In genomic region chr14:27741248-27741916, GRCm38 (mm10) we compare ENCODE assay signal across 9 mouse cellular contexts.
DNase-seq lines count a peak whose midpoint lies in the region; ATAC-seq and TF ChIP-seq lines count a peak whose summit lies in the region.
"Had no signal": no experiment of that assay in that cellular context is flagged by ENCODE, and none has a peak within 500 bp of the region (broad histone marks: within the 10 kb centered on the region; RNA-seq: fewer than 3 reads in every experiment).

No protein-coding gene starts in this region.

- H3K27ac ChIP-seq in ES-Bruce4 (ENCODE audit: insufficient read depth, low read length) = no peak overlapping the region
- H3K27ac ChIP-seq in forebrain, embryonic 14.5 days (ENCODE audit: low read depth, low read length) = no peak overlapping the region
- no peak overlapping the region for H3K27ac ChIP-seq in liver, embryonic 11.5 days (ENCODE audit: low read depth, low read length)

- TF ChIP-seq EP300 in ES-Bruce4 (IDR thresholded peaks at IDR 0.05; ENCODE audit: insufficient read depth, low read depth, low read length) = no peak

- no peaks in the 10 kb centered on the region for H3K36me3 ChIP-seq in ES-Bruce4 (ENCODE audit: control insufficient read depth, insufficient read depth, low read length, poor library complexity, severe bottlenecking)
- H3K36me3 ChIP-seq in forebrain, embryonic 14.5 days (ENCODE audit: control insufficient read depth, insufficient read depth, low read length) = no peaks in the 10 kb centered on the region
- H3K36me3 ChIP-seq in liver, embryonic 11.5 days (ENCODE audit: control insufficient read depth, insufficient read depth, low read length) = no peaks in the 10 kb centered on the region

- peaks cover 1% of the 10 kb centered on the region for H3K4me1 ChIP-seq in ES-Bruce4 (ENCODE audit: control insufficient read depth, insufficient read depth, low read length)
- H3K4me1 ChIP-seq in forebrain, embryonic 14.5 days (ENCODE audit: control insufficient read depth, insufficient read depth, low read length) = 0 out of 2 replicates have a peak, but pooled peaks cover 2% of the 10 kb centered on the region
- H3K4me1 ChIP-seq in liver, embryonic 11.5 days (replicated peaks; ENCODE audit: control insufficient read depth, insufficient read depth, low read length) = no peaks in the 10 kb centered on the region

- no peak for TF ChIP-seq POLR2A in ES-Bruce4 (IDR thresholded peaks at IDR 0.05; ENCODE audit: insufficient read depth, low read length)

- H3K4me2 ChIP-seq in forebrain, embryonic 14.5 days (ENCODE audit: low read length) = no peak overlapping the region
- no peak overlapping the region for H3K4me2 ChIP-seq in liver, embryonic 11.5 days

- H3K4me3 ChIP-seq in ES-Bruce4 (ENCODE audit: low read depth, low read length) = no peak overlapping the region
- H3K4me3 ChIP-seq in forebrain, embryonic 14.5 days (ENCODE audit: low read depth, low read length) = no peak overlapping the region
- no peak overlapping the region for H3K4me3 ChIP-seq in liver, embryonic 11.5 days (ENCODE audit: low read depth, low read length)
- H3K4me3 ChIP-seq: myocyte had no signal

- H3K9me3 ChIP-seq in ES-Bruce4 (replicated peaks; ENCODE audit: control insufficient read depth, insufficient read depth, low read length, poor library complexity, severe bottlenecking) = no peaks in the 10 kb centered on the region
- H3K9me3 ChIP-seq in forebrain, embryonic 14.5 days (replicated peaks; ENCODE audit: control insufficient read depth, low read length) = no peaks in the 10 kb centered on the region
- no peaks in the 10 kb centered on the region for H3K9me3 ChIP-seq in liver, embryonic 11.5 days (ENCODE audit: control insufficient read depth, low read length)

- ATAC-seq in forebrain, embryonic 14.5 days = peak; percentile 42; the same call in 1 of the 2 replicates
- ATAC-seq in liver, embryonic 11.5 days (replicated peaks; ENCODE audit: low FRiP score) = no peak
- no peak for ATAC-seq in erythroid progenitor cell, adult 5-6 weeks (replicated peaks; ENCODE audit: low FRiP score, poor library complexity, severe bottlenecking)

- TF ChIP-seq CTCF in ES-Bruce4 (IDR thresholded peaks at IDR 0.05; ENCODE audit: low read depth, low read length) = peak; percentile 4

- H3K9ac ChIP-seq in ES-Bruce4 (ENCODE audit: low read depth, poor library complexity, severe bottlenecking) = no peak overlapping the region
- no peak overlapping the region for H3K9ac ChIP-seq in forebrain, embryonic 14.5 days (ENCODE audit: low read length)
- no peak overlapping the region for H3K9ac ChIP-seq in liver, embryonic 11.5 days (ENCODE audit: low read depth, low read length)

- 30% methylated on average over 3 of the region's 3 CpGs for WGBS in forebrain, embryonic 14.5 days
- 25% methylated on average over 3 of the region's 3 CpGs for WGBS in liver, embryonic 11.5 days

- peak; percentile 67 for DNase-seq in 416B (ENCODE audit: low read depth)
- DNase-seq in c-Kit-positive CD71-positive TER-119-positive erythroid progenitor cells, embryonic 14.5 days (ENCODE audit: low spot score) = peak; percentile 42
- DNase-seq in forebrain, embryonic 14.5 days (ENCODE audit: low spot score) = peak; percentile 89
- DNase-seq in kidney, postnatal 14 days = peak; percentile 70
- peak; percentile 36 for DNase-seq in liver, embryonic 11.5 days (ENCODE audit: low spot score)
- DNase-seq in retina, adult 2 months (ENCODE audit: low read depth, low spot score) = peak; percentile 52

- H3K27me3 ChIP-seq in ES-Bruce4 (ENCODE audit: control insufficient read depth, insufficient read depth, low read length, poor library complexity, severe bottlenecking) = no peaks in the 10 kb centered on the region
- no peaks in the 10 kb centered on the region for H3K27me3 ChIP-seq in forebrain, embryonic 14.5 days (replicated peaks; ENCODE audit: control insufficient read depth, insufficient read depth, low read length)
- H3K27me3 ChIP-seq in liver, embryonic 11.5 days (replicated peaks; ENCODE audit: control insufficient read depth, insufficient read depth, low read length) = no peaks in the 10 kb centered on the region

Comparison
In these comparisons a context has a peak if more than half of its experiments do, and no peak if none do; other contexts are left out.
1. DNase-seq: peak in every context shown above with its lines; median percentile 89 in forebrain, embryonic 14.5 days; 70 in kidney, postnatal 14 days; 67 in 416B; 52 in retina, adult 2 months; 42 in c-Kit-positive CD71-positive TER-119-positive erythroid progenitor cells, embryonic 14.5 days; 36 in liver, embryonic 11.5 days.